Mouse (Mus musculus): ENCODE measurements at regions not wholly inside any gene's neighbourhood (a gene's known extent, or its start where the extent isn't known, plus 50 kb on each side); places are given as distances from the start of the nearest gene placed in this dataset.

GRCm38 (mm10) chr15:69387466-69387865, 2886.8 kb upstream of the Lrrc6 start:
- TF ChIP-seq CTCF (IDR thresholded peaks at IDR 0.05) (no peak), EP300 (IDR thresholded peaks at IDR 0.05; ENCODE audit: insufficient read depth, low read depth, low read length) (no peak)

Data from heart, adult 2 months (tissue).